Mouse (Mus musculus) cortical plate, adult 2 months (tissue): Measurements from ENCODE around the gene Mns1. TPM values are rescaled to one million over a fixed set of nuclear protein-coding genes. Genes with fewer than 3 reads are reported as not detected.

ENCODE experiments used
- H3K27ac ChIP-seq: fragments of 200-500 bp; 2 replicates; pipeline ENCODE4 v1.5.1; 2012; ENCODE audit warnings: low read length, control low read depth, inconsistent platforms; ENCODE audit not compliant: insufficient read depth
- H3K4me1 ChIP-seq: fragments of 200-500 bp; 2 replicates; pipeline ENCODE4 v1.6.1; 2011; ENCODE audit warnings: low read length; ENCODE audit not compliant: control insufficient read depth, insufficient read depth
- H3K4me3 ChIP-seq: fragments of 200-500 bp; 2 replicates; pipeline ENCODE4 v1.5.1; 2011; ENCODE audit warnings: mild to moderate bottlenecking, low read length, control low read depth; ENCODE audit not compliant: insufficient read depth
- CTCF ChIP-seq: fragments of 200-500 bp; IDR thresholded peaks from 2 replicates; pipeline ENCODE4 v1.5.1; 2011; ENCODE audit warnings: mild to moderate bottlenecking, control low read depth, low read length; ENCODE audit not compliant: insufficient read depth; ENCODE audit errors: extremely low read depth
- POLR2A ChIP-seq: fragments of 200-500 bp; IDR thresholded peaks from 2 replicates; pipeline ENCODE4 v1.6.1; 2011; ENCODE audit warnings: mild to moderate bottlenecking, low read length, control low read depth; ENCODE audit not compliant: insufficient read depth; ENCODE audit errors: extremely low read depth
- polyA plus RNA-seq: library from polyadenylated mRNA; depleted of rRNA; stranded (reverse); fragments of >200 nt; gene quantifications from 2 replicates; pipeline ENCODE4 v1.2.3, GENCODE M21; 2012

Mns1 gene
- polyA plus RNA-seq, 1 experiment = 2.4 TPM

- Histone ChIP-seq H3K4me3 (no peak overlapping the region), H3K4me1 (no peaks in the 10 kb centered on the region), H3K27ac (no peak overlapping the region)
- TF ChIP-seq CTCF (no peak), POLR2A (no peak)
These were observed 34.4 kb upstream of the Mns1 start for GRCm38 (mm10) chr9:72403421-72403820.

- Histone ChIP-seq H3K4me1 (no peaks in the 10 kb centered on the region), H3K27ac (no peak overlapping the region), H3K4me3 (no peak overlapping the region)
- TF ChIP-seq CTCF (no peak), POLR2A (no peak)
These were observed 33.4 kb upstream of the Mns1 start for GRCm38 (mm10) chr9:72404446-72404845.

GRCm38 (mm10) chr9:72404934-72405333 lies 32.9 kb upstream of the Mns1 start:
- TF ChIP-seq POLR2A (no peak), CTCF (no peak)

GRCm38 (mm10) chr9:72405882-72406638 lies 31.8 kb upstream of the Mns1 start:
- Histone ChIP-seq H3K27ac (no peak overlapping the region), H3K4me1 (no peaks in the 10 kb centered on the region), H3K4me3 (no peak overlapping the region)
- TF ChIP-seq CTCF (no peak), POLR2A (no peak)

More at GRCm38 (mm10) chr9:72404934-72405333, 32.9 kb upstream of the Mns1 start:
- Histone ChIP-seq H3K4me3 (no peak overlapping the region), H3K4me1 (no peaks in the 10 kb centered on the region), H3K27ac (no peak overlapping the region)

- H3K27ac ChIP-seq = no peak overlapping the region
- H3K4me3 ChIP-seq = peak overlapping the region; percentile 21; the same call in 1 of the 2 replicates
- H3K4me1 ChIP-seq = no peaks in the 10 kb centered on the region
These were observed 29.7 kb upstream of the Mns1 start for GRCm38 (mm10) chr9:72408131-72408586.

GRCm38 (mm10) chr9:72409381-72410225 lies 28.2 kb upstream of the Mns1 start:
- TF ChIP-seq POLR2A (no peak), CTCF (no peak)
- H3K4me3 ChIP-seq = no peak overlapping the region
- no peaks in the 10 kb centered on the region for H3K4me1 ChIP-seq
- no peak overlapping the region for H3K27ac ChIP-seq

More at GRCm38 (mm10) chr9:72408131-72408586, 29.7 kb upstream of the Mns1 start:
- TF ChIP-seq CTCF (peak; percentile 96), POLR2A (no peak)

GRCm38 (mm10) chr9:72411746-72412145 lies 26.1 kb upstream of the Mns1 start:
- Histone ChIP-seq H3K27ac (no peak overlapping the region), H3K4me3 (no peak overlapping the region), H3K4me1 (no peaks in the 10 kb centered on the region)
- TF ChIP-seq POLR2A (no peak), CTCF (peak; percentile 65)

- Histone ChIP-seq H3K27ac (no peak overlapping the region), H3K4me1 (no peaks in the 10 kb centered on the region), H3K4me3 (no peak overlapping the region)
- no peak for TF ChIP-seq POLR2A
- no peak for TF ChIP-seq CTCF
These were observed 19.4 kb upstream of the Mns1 start for GRCm38 (mm10) chr9:72418443-72418842.

GRCm38 (mm10) chr9:72420490-72420889 lies 17.3 kb upstream of the Mns1 start:
- H3K4me1 ChIP-seq = no peaks in the 10 kb centered on the region
- no peak overlapping the region for H3K4me3 ChIP-seq
- no peak for TF ChIP-seq CTCF
- TF ChIP-seq POLR2A = no peak
- H3K27ac ChIP-seq = no peak overlapping the region
